ENCODE assay signal across 25 mouse cellular contexts in genomic region chr6:36950648-36951047, GRCm38 (mm10).
DNase-seq lines count a peak whose midpoint lies in the region; ATAC-seq lines count a peak whose summit lies in the region.
"Had no signal": no experiment of that assay in that cellular context is flagged by ENCODE, and none has a peak within 500 bp of the region (broad histone marks: within the 10 kb centered on the region; RNA-seq: fewer than 3 reads in every experiment).

No protein-coding gene starts in this region.

- intact Hi-C loops in left cerebral cortex, postnatal 4 days (cut with DNase I): no loop called here

- H3K27me3 ChIP-seq in forebrain, embryonic 13.5 days: no peaks in the 10 kb centered on the region
- no peaks in the 10 kb centered on the region for H3K27me3 ChIP-seq in forebrain, embryonic 11.5 days (ENCODE audit: control insufficient read depth, insufficient read depth, low read length)
- H3K27me3 ChIP-seq in heart, embryonic 13.5 days (replicated peaks): no peaks in the 10 kb centered on the region
- H3K27me3 ChIP-seq: CH12.LX; hindbrain, embryonic 13.5 days; intestine, embryonic 15.5 days; midbrain, embryonic 15.5 days; neural tube, embryonic 13.5 days had no signal

- WGBS in forebrain, embryonic 13.5 days: 64% methylated on average over 3 of the region's 3 CpGs
- 77% methylated on average over 3 of the region's 3 CpGs for WGBS in forebrain, embryonic 11.5 days
- 52% methylated on average over 3 of the region's 3 CpGs for WGBS in heart, embryonic 13.5 days

- peaks cover 4% of the 10 kb centered on the region; the same call in 1 of the 2 replicates for H3K36me3 ChIP-seq in forebrain, embryonic 13.5 days (ENCODE audit: poor library complexity, severe bottlenecking)
- H3K36me3 ChIP-seq in forebrain, embryonic 11.5 days (ENCODE audit: control insufficient read depth, insufficient read depth, low read length): no peaks in the 10 kb centered on the region
- no peaks in the 10 kb centered on the region for H3K36me3 ChIP-seq in heart, embryonic 13.5 days
- H3K36me3 ChIP-seq: G1E; intestine, embryonic 15.5 days; midbrain, embryonic 15.5 days had no signal

- no peaks in the 10 kb centered on the region; the same call in 1 of the 2 replicates for H3K9me3 ChIP-seq in forebrain, embryonic 13.5 days (replicated peaks)
- H3K9me3 ChIP-seq in forebrain, embryonic 11.5 days (ENCODE audit: control insufficient read depth, low read length): no peaks in the 10 kb centered on the region; the same call in 1 of the 2 replicates
- H3K9me3 ChIP-seq in heart, embryonic 13.5 days: no peaks in the 10 kb centered on the region
- H3K9me3 ChIP-seq: G1E; hindbrain, embryonic 13.5 days; intestine, embryonic 15.5 days; midbrain, embryonic 15.5 days; neural tube, embryonic 13.5 days had no signal

- no peak overlapping the region for H3K4me3 ChIP-seq in forebrain, embryonic 13.5 days
- H3K4me3 ChIP-seq in forebrain, embryonic 11.5 days (ENCODE audit: low read depth, low read length): no peak overlapping the region
- no peak overlapping the region for H3K4me3 ChIP-seq in heart, embryonic 13.5 days
- H3K4me3 ChIP-seq: heart, adult 2 months; hindbrain, embryonic 13.5 days; intestine, embryonic 15.5 days; midbrain, embryonic 15.5 days; myocyte; neural tube, embryonic 13.5 days had no signal

- ATAC-seq in forebrain, embryonic 13.5 days: 0 out of 2 replicates have a peak, but pooled peaks have one; percentile 42
- no peak for ATAC-seq in forebrain, embryonic 11.5 days (replicated peaks; ENCODE audit: low FRiP score)
- ATAC-seq in heart, embryonic 13.5 days (ENCODE audit: extremely low read depth, insufficient number of reproducible peaks, low FRiP score, low TSS enrichment): no peak
- ATAC-seq: intestine, embryonic 15.5 days; midbrain, embryonic 15.5 days; Patski had no signal

- H3K27ac ChIP-seq in forebrain, embryonic 13.5 days: 0 out of 2 replicates have a peak overlapping the region, but pooled peaks have one; percentile 48
- no peak overlapping the region for H3K27ac ChIP-seq in forebrain, embryonic 11.5 days (ENCODE audit: low read depth, low read length)
- peak overlapping the region; percentile 61 for H3K27ac ChIP-seq in heart, embryonic 13.5 days (replicated peaks)
- H3K27ac ChIP-seq: heart, adult 2 months; hindbrain, embryonic 13.5 days; intestine, embryonic 15.5 days; midbrain, embryonic 15.5 days; neural tube, embryonic 13.5 days had no signal

- no peak for DNase-seq in forebrain, embryonic 11.5 days (ENCODE audit: low spot score)
- no peak for DNase-seq in heart, adult 9 months (ENCODE audit: low spot score in 2 of 2)
- peak; percentile 53 for DNase-seq in left cerebral cortex, postnatal 4 days
- no peak for DNase-seq in left cerebral cortex, adult 18-20 months (ENCODE audit: low spot score in 2 of 2)
- peak; percentile 54 for DNase-seq in retina, postnatal 1 day
- no peak for DNase-seq in B cell, adult 2 months
- DNase-seq: adrenal gland, postnatal 36 days; cerebellum, adult 11-12 months; gastrocnemius, postnatal 25 days; heart, adult 2 months; kidney, adult 8-10 months; kidney, postnatal 14 days; lung, postnatal 4 days; thymus, adult 2 months; thymus, postnatal 4 days had no signal

- H3K4me2 ChIP-seq in forebrain, embryonic 13.5 days: no peak overlapping the region
- H3K4me2 ChIP-seq in forebrain, embryonic 11.5 days (ENCODE audit: low read depth, low read length, severe bottlenecking): no peak overlapping the region
- no peak overlapping the region for H3K4me2 ChIP-seq in heart, embryonic 13.5 days
- H3K4me2 ChIP-seq: hindbrain, embryonic 13.5 days; intestine, embryonic 15.5 days; midbrain, embryonic 15.5 days; neural tube, embryonic 13.5 days had no signal

- H3K9ac ChIP-seq in forebrain, embryonic 13.5 days: no peak overlapping the region
- no peak overlapping the region for H3K9ac ChIP-seq in forebrain, embryonic 11.5 days (ENCODE audit: low read length)
- no peak overlapping the region; the same call in 1 of the 2 replicates for H3K9ac ChIP-seq in heart, embryonic 13.5 days
- H3K9ac ChIP-seq: hindbrain, embryonic 13.5 days; intestine, embryonic 15.5 days; midbrain, embryonic 15.5 days; neural tube, embryonic 13.5 days had no signal

- peaks cover 7% of the 10 kb centered on the region; the same call in 1 of the 2 replicates for H3K4me1 ChIP-seq in forebrain, embryonic 13.5 days
- no peaks in the 10 kb centered on the region for H3K4me1 ChIP-seq in forebrain, embryonic 11.5 days (replicated peaks; ENCODE audit: control insufficient read depth, insufficient read depth, low read length)
- peaks cover 15% of the 10 kb centered on the region for H3K4me1 ChIP-seq in heart, embryonic 13.5 days
- H3K4me1 ChIP-seq: intestine, embryonic 15.5 days; midbrain, embryonic 15.5 days; neural tube, embryonic 13.5 days had no signal

Comparison
In these comparisons a context has a peak if more than half of its experiments do, and no peak if none do; other contexts are left out.
1. DNase-seq: peak in left cerebral cortex, postnatal 4 days (single experiment) and retina, postnatal 1 day (single experiment); none in forebrain, embryonic 11.5 days (single experiment), heart, adult 9 months (0 of 2), left cerebral cortex, adult 18-20 months (0 of 2) and B cell, adult 2 months (0 of 2).